Mouse (Mus musculus): ENCODE data around the gene Slc38a8. TPM values are rescaled to one million over a fixed set of nuclear protein-coding genes. Genes with fewer than 3 reads are reported as not detected.

Slc38a8 gene
- polyA plus RNA-seq, 1 experiment: not detected

DNA sequence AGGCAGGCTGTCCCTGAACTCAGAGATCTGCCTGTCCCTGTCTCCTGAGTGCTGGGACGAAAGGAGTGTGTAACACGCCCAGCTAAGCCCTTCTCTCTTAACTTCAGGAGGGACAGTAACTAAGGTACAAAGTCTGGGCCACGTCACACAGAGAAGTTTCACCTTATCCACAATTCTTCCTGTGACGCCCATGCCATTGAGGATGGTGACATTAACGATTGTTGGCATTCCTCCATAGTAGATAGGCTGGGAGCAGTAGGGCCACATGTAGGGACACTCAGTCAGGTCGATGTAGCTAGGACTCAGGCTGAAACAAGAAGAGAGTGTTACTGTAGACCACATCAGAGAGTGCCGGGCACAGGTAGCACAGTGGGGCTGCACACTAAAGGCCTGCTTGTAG lies 27.3 kb upstream of the Slc38a8 start:
- no peaks in the 10 kb centered on the region for H3K9me3 ChIP-seq (ENCODE audit: control insufficient read depth, low read length)
- no peak overlapping the region for H3K4me3 ChIP-seq (replicated peaks)
- no peaks in the 10 kb centered on the region for H3K27me3 ChIP-seq (ENCODE audit: control insufficient read depth)
- H3K4me1 ChIP-seq (ENCODE audit: control insufficient read depth): no peaks in the 10 kb centered on the region
- peaks cover 94% of the 10 kb centered on the region for H3K36me3 ChIP-seq (ENCODE audit: control insufficient read depth)
- TF ChIP-seq TAL1 (IDR thresholded peaks at IDR 0.05; ENCODE audit: low read length) (no peak), GATA1 (IDR thresholded peaks at IDR 0.05; ENCODE audit: low read length) (no peak)

GRCm38 (mm10) chr8:119520102-119520501 lies 18.6 kb upstream of the Slc38a8 start:
- no peaks in the 10 kb centered on the region for H3K27me3 ChIP-seq (ENCODE audit: control insufficient read depth)

GRCm38 (mm10) chr8:119516674-119517073 lies 15.2 kb upstream of the Slc38a8 start:
- Histone ChIP-seq H3K27me3 (ENCODE audit: control insufficient read depth) (no peaks in the 10 kb centered on the region), H3K36me3 (ENCODE audit: control insufficient read depth) (peaks cover 100% of the 10 kb centered on the region), H3K4me3 (replicated peaks) (no peak overlapping the region), H3K9me3 (ENCODE audit: control insufficient read depth, low read length) (no peaks in the 10 kb centered on the region), H3K4me1 (ENCODE audit: control insufficient read depth) (peaks cover 5% of the 10 kb centered on the region)
- TF ChIP-seq GATA1 (IDR thresholded peaks at IDR 0.05; ENCODE audit: low read length) (no peak), TAL1 (IDR thresholded peaks at IDR 0.05; ENCODE audit: low read length) (no peak)

More at GRCm38 (mm10) chr8:119520102-119520501, 18.6 kb upstream of the Slc38a8 start:
- no peak for TF ChIP-seq GATA1 (IDR thresholded peaks at IDR 0.05; ENCODE audit: low read length)
- TF ChIP-seq TAL1 (IDR thresholded peaks at IDR 0.05; ENCODE audit: low read length): no peak
- Histone ChIP-seq H3K4me3 (replicated peaks) (no peak overlapping the region), H3K36me3 (ENCODE audit: control insufficient read depth) (peaks cover 98% of the 10 kb centered on the region), H3K4me1 (ENCODE audit: control insufficient read depth) (peaks cover 3% of the 10 kb centered on the region), H3K9me3 (ENCODE audit: control insufficient read depth, low read length) (no peaks in the 10 kb centered on the region)

DNA sequence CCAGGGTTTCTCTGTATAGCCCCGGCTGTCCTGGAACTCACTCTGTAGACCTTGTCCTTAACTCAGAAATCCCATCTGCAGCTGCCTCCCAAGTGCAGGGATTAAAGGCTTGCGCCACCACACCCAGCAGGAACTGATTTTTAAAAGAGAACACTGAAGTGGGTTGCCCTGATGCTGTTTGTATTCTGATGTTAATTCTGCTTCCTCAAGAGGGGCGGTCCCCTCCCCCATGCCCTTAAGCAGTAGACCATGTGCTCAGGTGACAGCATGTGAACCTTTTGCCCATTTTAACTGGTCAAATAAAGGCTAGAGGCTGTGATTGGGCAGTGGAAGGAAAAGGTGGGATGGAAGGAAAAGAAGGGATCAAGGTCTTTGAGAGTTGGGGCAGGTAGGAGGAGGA lies 14.3 kb upstream of the Slc38a8 start:
- Histone ChIP-seq H3K27me3 (ENCODE audit: control insufficient read depth) (no peaks in the 10 kb centered on the region), H3K4me1 (ENCODE audit: control insufficient read depth) (peaks cover 5% of the 10 kb centered on the region), H3K4me3 (replicated peaks) (no peak overlapping the region), H3K36me3 (ENCODE audit: control insufficient read depth) (peaks cover 100% of the 10 kb centered on the region), H3K9me3 (ENCODE audit: control insufficient read depth, low read length) (no peaks in the 10 kb centered on the region)
- TF ChIP-seq GATA1 (IDR thresholded peaks at IDR 0.05; ENCODE audit: low read length) (no peak), TAL1 (IDR thresholded peaks at IDR 0.05; ENCODE audit: low read length) (no peak)

DNA sequence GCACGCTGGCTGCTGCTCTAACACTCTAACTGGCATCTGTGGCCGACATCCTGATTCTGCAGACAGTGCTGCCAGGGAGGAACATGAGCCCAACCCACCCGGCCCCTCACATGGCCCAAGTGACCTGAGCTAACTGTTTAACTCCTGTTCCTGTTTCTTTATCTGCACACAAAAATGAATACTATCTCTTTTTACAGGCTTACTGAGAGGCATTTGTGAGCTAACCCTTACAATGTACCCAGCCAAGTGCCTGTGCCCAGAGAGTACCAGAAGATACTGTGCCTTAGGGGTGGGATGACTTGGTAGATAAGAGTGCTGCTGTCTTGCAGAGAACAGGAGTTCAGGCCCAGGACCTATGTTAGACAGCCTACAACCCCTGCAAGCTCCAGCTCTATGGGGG lies 13.4 kb upstream of the Slc38a8 start:
- TF ChIP-seq TAL1 (IDR thresholded peaks at IDR 0.05; ENCODE audit: low read length) (no peak), GATA1 (IDR thresholded peaks at IDR 0.05; ENCODE audit: low read length) (no peak)
- H3K27me3 ChIP-seq (ENCODE audit: control insufficient read depth): no peaks in the 10 kb centered on the region
- H3K36me3 ChIP-seq (ENCODE audit: control insufficient read depth): peaks cover 100% of the 10 kb centered on the region
- H3K9me3 ChIP-seq (ENCODE audit: control insufficient read depth, low read length): no peaks in the 10 kb centered on the region
- H3K4me3 ChIP-seq (replicated peaks): no peak overlapping the region
- H3K4me1 ChIP-seq (ENCODE audit: control insufficient read depth): peaks cover 2% of the 10 kb centered on the region

- H3K4me3 ChIP-seq (replicated peaks): no peak overlapping the region
- peaks cover 2% of the 10 kb centered on the region for H3K4me1 ChIP-seq (ENCODE audit: control insufficient read depth)
- TF ChIP-seq TAL1 (IDR thresholded peaks at IDR 0.05; ENCODE audit: low read length) (no peak), GATA1 (IDR thresholded peaks at IDR 0.05; ENCODE audit: low read length) (no peak)
- H3K27me3 ChIP-seq (ENCODE audit: control insufficient read depth): no peaks in the 10 kb centered on the region
- H3K9me3 ChIP-seq (ENCODE audit: control insufficient read depth, low read length): no peaks in the 10 kb centered on the region
- peaks cover 100% of the 10 kb centered on the region for H3K36me3 ChIP-seq (ENCODE audit: control insufficient read depth)
Measured at GRCm38 (mm10) chr8:119513405-119513804, 11.9 kb upstream of the Slc38a8 start.

DNA sequence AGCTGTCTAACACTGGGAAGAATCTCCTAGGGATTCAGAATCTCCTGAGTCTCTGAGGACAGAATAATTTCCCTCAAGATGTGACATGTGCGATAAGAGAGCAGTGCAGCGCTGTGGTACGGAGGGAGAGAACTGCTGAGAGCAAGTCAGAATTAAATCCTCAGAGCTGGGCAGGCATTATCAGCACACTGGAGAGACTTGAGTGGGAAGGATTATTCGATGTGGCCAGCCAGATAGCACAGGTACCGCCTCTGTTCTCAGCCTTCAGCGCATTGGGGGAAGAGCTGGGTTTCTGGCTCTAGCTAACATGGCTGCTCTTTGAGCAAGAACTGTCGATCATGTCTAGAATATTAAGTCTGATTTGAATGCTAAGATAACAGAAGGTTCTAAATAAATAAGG lies 10.2 kb upstream of the Slc38a8 start:
- Histone ChIP-seq H3K4me3 (replicated peaks) (no peak overlapping the region), H3K36me3 (ENCODE audit: control insufficient read depth) (peaks cover 96% of the 10 kb centered on the region)

GRCm38 (mm10) chr8:119510471-119510870 lies 9.0 kb upstream of the Slc38a8 start:
- Histone ChIP-seq H3K4me1 (ENCODE audit: control insufficient read depth) (peaks cover 2% of the 10 kb centered on the region), H3K9me3 (ENCODE audit: control insufficient read depth, low read length) (no peaks in the 10 kb centered on the region), H3K36me3 (ENCODE audit: control insufficient read depth) (peaks cover 96% of the 10 kb centered on the region), H3K27me3 (ENCODE audit: control insufficient read depth) (no peaks in the 10 kb centered on the region), H3K4me3 (replicated peaks) (no peak overlapping the region)
- no peak for TF ChIP-seq TAL1 (IDR thresholded peaks at IDR 0.05; ENCODE audit: low read length)
- TF ChIP-seq GATA1 (IDR thresholded peaks at IDR 0.05; ENCODE audit: low read length): no peak

More for the DNA sequence above, 10.2 kb upstream of the Slc38a8 start:
- TF ChIP-seq TAL1 (IDR thresholded peaks at IDR 0.05; ENCODE audit: low read length): no peak
- Histone ChIP-seq H3K4me1 (ENCODE audit: control insufficient read depth) (peaks cover 2% of the 10 kb centered on the region), H3K9me3 (ENCODE audit: control insufficient read depth, low read length) (no peaks in the 10 kb centered on the region), H3K27me3 (ENCODE audit: control insufficient read depth) (no peaks in the 10 kb centered on the region)

- no peak overlapping the region for H3K4me3 ChIP-seq (replicated peaks)
- H3K36me3 ChIP-seq (ENCODE audit: control insufficient read depth): peaks cover 55% of the 10 kb centered on the region
- H3K4me1 ChIP-seq (ENCODE audit: control insufficient read depth): no peaks in the 10 kb centered on the region
- no peak for TF ChIP-seq GATA1 (IDR thresholded peaks at IDR 0.05; ENCODE audit: low read length)
- TF ChIP-seq TAL1 (IDR thresholded peaks at IDR 0.05; ENCODE audit: low read length): no peak
- peaks cover 4% of the 10 kb centered on the region; the same call in 1 of the 2 replicates for H3K27me3 ChIP-seq (ENCODE audit: control insufficient read depth)
- no peaks in the 10 kb centered on the region for H3K9me3 ChIP-seq (ENCODE audit: control insufficient read depth, low read length)
Measured at GRCm38 (mm10) chr8:119506106-119506505, 4.6 kb upstream of the Slc38a8 start.

DNA sequence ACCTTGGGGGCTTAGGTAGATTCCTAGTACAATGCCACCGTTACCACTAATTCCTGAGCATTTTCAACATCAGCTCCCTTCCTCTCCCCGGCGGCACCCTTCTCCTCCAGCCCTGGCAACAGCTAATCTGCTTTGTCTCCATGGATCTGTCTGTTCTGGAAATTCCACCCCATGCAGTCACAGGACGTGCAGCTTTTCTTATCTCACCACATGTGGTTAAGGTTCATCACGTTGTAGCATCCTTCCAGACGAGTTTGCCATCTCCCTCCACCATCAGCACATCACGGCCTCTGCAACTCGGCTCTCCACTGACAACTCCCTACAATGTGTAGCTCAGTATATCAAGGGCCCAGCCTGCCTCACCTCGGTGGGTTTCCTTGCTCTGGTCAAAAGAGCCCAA lies 4.0 kb upstream of the Slc38a8 start:
- Histone ChIP-seq H3K4me1 (ENCODE audit: control insufficient read depth) (no peaks in the 10 kb centered on the region), H3K27me3 (ENCODE audit: control insufficient read depth) (peaks cover 4% of the 10 kb centered on the region; the same call in 1 of the 2 replicates), H3K4me3 (replicated peaks) (no peak overlapping the region), H3K9me3 (ENCODE audit: control insufficient read depth, low read length) (no peaks in the 10 kb centered on the region), H3K36me3 (ENCODE audit: control insufficient read depth) (peaks cover 49% of the 10 kb centered on the region)
- TF ChIP-seq GATA1 (IDR thresholded peaks at IDR 0.05; ENCODE audit: low read length) (no peak), TAL1 (IDR thresholded peaks at IDR 0.05; ENCODE audit: low read length) (no peak)
